Mouse (Mus musculus) neural tube, embryonic 13.5 days (tissue): ENCODE results near the gene Fam170b. TPM values are rescaled to one million over a fixed set of nuclear protein-coding genes. Genes with fewer than 3 reads are reported as not detected.

ENCODE experiments used
- ATAC-seq: fragments of 200-750 bp; cut with Nextera tagmentation; 2 replicates; pipeline ENCODE4 v1.8.0; 2017; ENCODE audit warnings: low read depth, mild to moderate bottlenecking, moderate TSS enrichment, moderate library complexity
- H3K27ac ChIP-seq: fragments of 300-500 bp; sonication (generic); replicated peaks from 2 replicates; pipeline ENCODE4 v1.5.1; 2015; ENCODE audit warnings: moderate library complexity, mild to moderate bottlenecking, inconsistent platforms
- H3K27me3 ChIP-seq: fragments of 300-500 bp; sonication (generic); 2 replicates; pipeline ENCODE4 v1.6.1; 2015; ENCODE audit warnings: mild to moderate bottlenecking, inconsistent platforms
- H3K36me3 ChIP-seq: fragments of 300-500 bp; sonication (generic); 2 replicates; pipeline ENCODE4 v1.6.1; 2015; ENCODE audit warnings: mild to moderate bottlenecking, inconsistent platforms
- H3K4me1 ChIP-seq: fragments of 300-500 bp; sonication (generic); replicated peaks from 2 replicates; pipeline ENCODE4 v1.6.1; 2015; ENCODE audit warnings: inconsistent platforms
- H3K4me2 ChIP-seq: fragments of 300-500 bp; sonication (generic); 2 replicates; pipeline ENCODE4 v1.6.1; 2015; ENCODE audit warnings: inconsistent platforms, mild to moderate bottlenecking, moderate library complexity
- H3K4me3 ChIP-seq: fragments of 300-500 bp; sonication (generic); 2 replicates; pipeline ENCODE4 v1.5.1; 2015; ENCODE audit warnings: mild to moderate bottlenecking, inconsistent platforms
- H3K9ac ChIP-seq: fragments of 300-500 bp; sonication (generic); 2 replicates; pipeline ENCODE4 v1.6.1; 2015; ENCODE audit warnings: moderate library complexity, mild to moderate bottlenecking, inconsistent platforms
- H3K9me3 ChIP-seq: fragments of 300-500 bp; sonication (generic); 2 replicates; pipeline ENCODE4 v1.6.1; 2016; ENCODE audit warnings: inconsistent platforms
- WGBS: fragments of 180-500 bp; shearing (Covaris S2); methylation state at CpG from one replicate; pipeline ENCODE4 v1.1.7; 2015; 5-methylcytosine and 5-hydroxymethylcytosine counted together
- polyA plus RNA-seq: library from polyadenylated mRNA; unstranded; fragments of >200 nt; fragmentation: Nextera tagmentation; extraction: Ambion mirVana; gene quantifications from 2 replicates; pipeline ENCODE4 v1.2.1, GENCODE M21; 2015

Fam170b gene
- polyA plus RNA-seq, 1 experiment from 2014 or later: 0.10 TPM

- Histone ChIP-seq H3K27me3 (peaks cover 3% of the 10 kb centered on the region; the same call in 1 of the 2 replicates), H3K9me3 (0 out of 2 replicates have a peak, but pooled peaks cover under 1% of the 10 kb centered on the region), H3K4me1 (no peaks in the 10 kb centered on the region), H3K27ac (no peak overlapping the region), H3K4me3 (no peak overlapping the region), H3K9ac (no peak overlapping the region), H3K4me2 (no peak overlapping the region), H3K36me3 (no peaks in the 10 kb centered on the region)
- 91% methylated on average over 14 of the region's 14 CpGs for WGBS
- ATAC-seq: no peak
These were observed 1.8 kb downstream of the Fam170b start for GRCm38 (mm10) chr14:32835596-32835995.

- Histone ChIP-seq H3K9me3 (no peaks in the 10 kb centered on the region), H3K4me2 (no peak overlapping the region), H3K4me1 (no peaks in the 10 kb centered on the region), H3K4me3 (no peak overlapping the region), H3K27ac (no peak overlapping the region), H3K27me3 (peaks cover 3% of the 10 kb centered on the region; the same call in 1 of the 2 replicates), H3K36me3 (no peaks in the 10 kb centered on the region), H3K9ac (no peak overlapping the region)
- ATAC-seq: no peak
- 91% methylated on average over 11 of the region's 11 CpGs for WGBS
These were observed 2.4 kb downstream of the Fam170b start for GRCm38 (mm10) chr14:32836191-32836590.

- peaks cover 3% of the 10 kb centered on the region; the same call in 1 of the 2 replicates for H3K27me3 ChIP-seq
- no peaks in the 10 kb centered on the region for H3K4me1 ChIP-seq
- no peak for ATAC-seq
- no peak overlapping the region for H3K27ac ChIP-seq
- no peak overlapping the region for H3K9ac ChIP-seq
- no peaks in the 10 kb centered on the region for H3K9me3 ChIP-seq
- no peak overlapping the region for H3K4me2 ChIP-seq
- H3K36me3 ChIP-seq: no peaks in the 10 kb centered on the region
- H3K4me3 ChIP-seq: no peak overlapping the region
These were observed 8.3 kb downstream of the Fam170b start for GRCm38 (mm10) chr14:32842052-32842451.

- Histone ChIP-seq H3K4me1 (peaks cover 7% of the 10 kb centered on the region; the same call in 1 of the 2 replicates), H3K9ac (no peak overlapping the region), H3K4me3 (no peak overlapping the region), H3K4me2 (no peak overlapping the region), H3K27ac (no peak overlapping the region), H3K9me3 (no peaks in the 10 kb centered on the region), H3K36me3 (no peaks in the 10 kb centered on the region), H3K27me3 (peaks cover 23% of the 10 kb centered on the region)
- no peak for ATAC-seq
- 86% methylated on average over 4 of the region's 4 CpGs for WGBS
These were observed 20.3 kb downstream of the Fam170b start for GRCm38 (mm10) chr14:32854059-32854458.

- Histone ChIP-seq H3K27me3 (peaks cover 23% of the 10 kb centered on the region), H3K4me2 (peak overlapping the region; percentile 79), H3K27ac (no peak overlapping the region), H3K4me1 (peaks cover 20% of the 10 kb centered on the region), H3K9ac (peak overlapping the region; percentile 75; the same call in 1 of the 2 replicates), H3K36me3 (no peaks in the 10 kb centered on the region), H3K4me3 (peak overlapping the region; percentile 49), H3K9me3 (no peaks in the 10 kb centered on the region)
- no peak for ATAC-seq
- WGBS: 40% methylated on average over 5 of the region's 5 CpGs
These were observed 22.5 kb downstream of the Fam170b start for GRCm38 (mm10) chr14:32856246-32856645.

- WGBS: under 1% methylated on average over 62 of the region's 68 CpGs
- no peaks in the 10 kb centered on the region for H3K36me3 ChIP-seq
- H3K4me1 ChIP-seq: peaks cover 25% of the 10 kb centered on the region
- H3K27ac ChIP-seq: 0 out of 2 replicates have a peak within 1 kb of the TSS, but pooled peaks have one; percentile 14
- peaks cover 23% of the 10 kb centered on the region for H3K27me3 ChIP-seq
- peak within 1 kb of the TSS; percentile 49 for H3K4me3 ChIP-seq
- H3K9me3 ChIP-seq: no peaks in the 10 kb centered on the region
- peak within 1 kb of the TSS; percentile 75 for H3K9ac ChIP-seq
- peak within 1 kb of the TSS; percentile 79 for H3K4me2 ChIP-seq
- peak; percentile 81 for ATAC-seq
These were observed 23.0 kb downstream of the Fam170b start, which contains the start of gene Vstm4 for GRCm38 (mm10) chr14:32856681-32857328. Gene Vstm4, plus strand, starts transcription at chr14:32856756.

- no peaks in the 10 kb centered on the region for H3K9me3 ChIP-seq
- H3K4me2 ChIP-seq: no peak overlapping the region
- no peak overlapping the region for H3K27ac ChIP-seq
- H3K36me3 ChIP-seq: no peaks in the 10 kb centered on the region
- ATAC-seq: no peak
- H3K27me3 ChIP-seq: peaks cover 23% of the 10 kb centered on the region
- H3K9ac ChIP-seq: no peak overlapping the region
- WGBS: 91% methylated on average over 10 of the region's 10 CpGs
- no peak overlapping the region for H3K4me3 ChIP-seq
- H3K4me1 ChIP-seq: peaks cover 26% of the 10 kb centered on the region
These were observed 24.6 kb downstream of the Fam170b start for GRCm38 (mm10) chr14:32858361-32858760.

- peaks cover 23% of the 10 kb centered on the region for H3K27me3 ChIP-seq
- no peak for ATAC-seq
- no peak overlapping the region for H3K27ac ChIP-seq
- H3K36me3 ChIP-seq: no peaks in the 10 kb centered on the region
- no peak overlapping the region for H3K9ac ChIP-seq
- H3K4me1 ChIP-seq: peaks cover 26% of the 10 kb centered on the region
- WGBS: 82% methylated on average over 6 of the region's 6 CpGs
- H3K4me3 ChIP-seq: no peak overlapping the region
- no peak overlapping the region for H3K4me2 ChIP-seq
- H3K9me3 ChIP-seq: no peaks in the 10 kb centered on the region
These were observed 25.3 kb downstream of the Fam170b start for GRCm38 (mm10) chr14:32858941-32859510.

- no peak for ATAC-seq
- 63% methylated on average over 11 of the region's 11 CpGs for WGBS
- Histone ChIP-seq H3K4me3 (no peak overlapping the region), H3K27me3 (peaks cover 23% of the 10 kb centered on the region), H3K9me3 (no peaks in the 10 kb centered on the region), H3K27ac (no peak overlapping the region), H3K9ac (no peak overlapping the region), H3K4me2 (no peak overlapping the region), H3K36me3 (no peaks in the 10 kb centered on the region), H3K4me1 (peaks cover 26% of the 10 kb centered on the region)
These were observed 26.2 kb downstream of the Fam170b start for GRCm38 (mm10) chr14:32859831-32860569.

- no peaks in the 10 kb centered on the region for H3K36me3 ChIP-seq
- H3K27me3 ChIP-seq: peaks cover 21% of the 10 kb centered on the region
- no peak overlapping the region for H3K9ac ChIP-seq
- no peaks in the 10 kb centered on the region for H3K9me3 ChIP-seq
- H3K27ac ChIP-seq: no peak overlapping the region; the same call in 1 of the 2 replicates
- ATAC-seq: no peak
- WGBS: 30% methylated on average over 6 of the region's 6 CpGs
- no peak overlapping the region for H3K4me2 ChIP-seq
- peaks cover 26% of the 10 kb centered on the region for H3K4me1 ChIP-seq
- H3K4me3 ChIP-seq: no peak overlapping the region
These were observed 27.4 kb downstream of the Fam170b start for GRCm38 (mm10) chr14:32861149-32861581.

GRCm38 (mm10) chr14:32861656-32862055 is 27.9 kb downstream of the Fam170b start:
- H3K4me2 ChIP-seq: no peak overlapping the region
- WGBS: 30% methylated on average over 2 of the region's 2 CpGs
- no peak for ATAC-seq

GRCm38 (mm10) chr14:32865331-32865730 is 31.6 kb downstream of the Fam170b start:
- no peak for ATAC-seq
- 78% methylated on average over 3 of the region's 3 CpGs for WGBS

More at GRCm38 (mm10) chr14:32861656-32862055, 27.9 kb downstream of the Fam170b start:
- no peaks in the 10 kb centered on the region for H3K9me3 ChIP-seq
- H3K27ac ChIP-seq: no peak overlapping the region; the same call in 1 of the 2 replicates
- H3K9ac ChIP-seq: no peak overlapping the region
- peaks cover 26% of the 10 kb centered on the region for H3K4me1 ChIP-seq
- H3K27me3 ChIP-seq: peaks cover 16% of the 10 kb centered on the region
- H3K36me3 ChIP-seq: no peaks in the 10 kb centered on the region
- no peak overlapping the region for H3K4me3 ChIP-seq

More at GRCm38 (mm10) chr14:32865331-32865730, 31.6 kb downstream of the Fam170b start:
- Histone ChIP-seq H3K9ac (no peak overlapping the region), H3K4me3 (no peak overlapping the region), H3K27ac (no peak overlapping the region), H3K4me1 (peaks cover 14% of the 10 kb centered on the region), H3K4me2 (no peak overlapping the region), H3K9me3 (no peaks in the 10 kb centered on the region), H3K36me3 (no peaks in the 10 kb centered on the region), H3K27me3 (no peaks in the 10 kb centered on the region)
